In genomic region chr11:75511213-75511612, GRCm38 (mm10) we compare ENCODE assay signal across 7 mouse cellular contexts. TPM values are rescaled to one million over a fixed set of nuclear protein-coding genes. Genes with fewer than 3 reads are reported as not detected.
A peak's percentile ranks its signal among the peaks of the same experiment; 100 is the strongest.
DNase-seq lines count a peak whose midpoint lies in the region; ATAC-seq lines count a peak whose summit lies in the region.

No protein-coding gene starts in this region.

- H3K36me3 ChIP-seq in liver, embryonic 15.5 days (replicated peaks) = peaks cover 38% of the 10 kb centered on the region
- H3K36me3 ChIP-seq in liver, embryonic 11.5 days (ENCODE audit: control insufficient read depth, insufficient read depth, low read length) = peaks cover 25% of the 10 kb centered on the region
- H3K36me3 ChIP-seq in heart, embryonic 10.5 days = peaks cover 48% of the 10 kb centered on the region

- H3K27me3 ChIP-seq in liver, embryonic 15.5 days = no peaks in the 10 kb centered on the region
- H3K27me3 ChIP-seq in liver, embryonic 11.5 days (replicated peaks; ENCODE audit: control insufficient read depth, insufficient read depth, low read length) = no peaks in the 10 kb centered on the region
- peaks cover 11% of the 10 kb centered on the region; the same call in 1 of the 2 replicates for H3K27me3 ChIP-seq in heart, embryonic 10.5 days (ENCODE audit: insufficient read depth, poor library complexity, severe bottlenecking)

- WGBS in liver, embryonic 15.5 days (ENCODE audit: insufficient replicate concordance) = 85% methylated on average over 6 of the region's 6 CpGs
- 90% methylated on average over 6 of the region's 6 CpGs for WGBS in liver, embryonic 11.5 days
- WGBS in heart, embryonic 10.5 days = 89% methylated on average over 6 of the region's 6 CpGs

- no peak for ATAC-seq in liver, embryonic 15.5 days (ENCODE audit: insufficient read depth)
- ATAC-seq in liver, embryonic 11.5 days (replicated peaks; ENCODE audit: low FRiP score) = no peak

- no peak overlapping the region for H3K4me3 ChIP-seq in liver, embryonic 15.5 days (replicated peaks)
- H3K4me3 ChIP-seq in liver, embryonic 11.5 days (ENCODE audit: low read depth, low read length) = no peak overlapping the region
- peak overlapping the region; percentile 68; the same call in 1 of the 2 replicates for H3K4me3 ChIP-seq in heart, embryonic 10.5 days

- no peak overlapping the region for H3K9ac ChIP-seq in liver, embryonic 15.5 days
- H3K9ac ChIP-seq in liver, embryonic 11.5 days (ENCODE audit: low read depth, low read length) = no peak overlapping the region

- 0 out of 2 replicates have a peak overlapping the region, but pooled peaks have one; percentile 99 for H3K4me2 ChIP-seq in liver, embryonic 15.5 days
- no peak overlapping the region for H3K4me2 ChIP-seq in liver, embryonic 11.5 days

- H3K27ac ChIP-seq in liver, embryonic 15.5 days (replicated peaks) = no peak overlapping the region
- H3K27ac ChIP-seq in liver, embryonic 11.5 days (ENCODE audit: low read depth, low read length) = no peak overlapping the region
- H3K27ac ChIP-seq in heart, embryonic 10.5 days = no peak overlapping the region

- peaks cover 27% of the 10 kb centered on the region for H3K4me1 ChIP-seq in liver, embryonic 15.5 days (replicated peaks)
- peaks cover 20% of the 10 kb centered on the region for H3K4me1 ChIP-seq in liver, embryonic 11.5 days (replicated peaks; ENCODE audit: control insufficient read depth, insufficient read depth, low read length)
- peaks cover 35% of the 10 kb centered on the region for H3K4me1 ChIP-seq in heart, embryonic 10.5 days

- H3K9me3 ChIP-seq in liver, embryonic 15.5 days (replicated peaks) = no peaks in the 10 kb centered on the region
- H3K9me3 ChIP-seq in liver, embryonic 11.5 days (ENCODE audit: control insufficient read depth, low read length) = no peaks in the 10 kb centered on the region
- H3K9me3 ChIP-seq in heart, embryonic 10.5 days = no peaks in the 10 kb centered on the region

- no peak for DNase-seq in liver, embryonic 11.5 days (ENCODE audit: low spot score)
- DNase-seq in cerebellum, adult 9-10 months = peak; percentile 71
- DNase-seq in heart, embryonic 10.5 days (ENCODE audit: low spot score) = no peak
- DNase-seq in lung, postnatal 36 days = peak; percentile 84
- no peak for DNase-seq in spleen, adult 12 weeks (ENCODE audit: low spot score)
- DNase-seq in frontal cortex, postnatal 36 days (ENCODE audit: low spot score in 2 of 2) = no peak

RNA-seq across cellular contexts. Expression of gene Rilp, which starts 1.3 kb away (rescaled TPM):
- polyA plus RNA-seq in liver, embryonic 15.5 days (2015; fragmentation: Nextera tagmentation; extraction: Ambion mirVana) = 3.7 TPM in 2 replicates
- polyA plus RNA-seq in liver, embryonic 11.5 days (2014; fragmentation: Nextera tagmentation; extraction: Ambion mirVana) = 1.2 and 1.5 TPM in 2 replicates
- 0.76 and 0.78 TPM in 2 replicates for polyA plus RNA-seq in heart, embryonic 10.5 days (2016; fragmentation: Nextera tagmentation; extraction: Ambion mirVana)

RNA-seq across cellular contexts. Expression of gene Scarf1, which starts 2.1 kb away (rescaled TPM):
- 2.8 and 3.6 TPM in 2 replicates for polyA plus RNA-seq in liver, embryonic 15.5 days (2015; fragmentation: Nextera tagmentation; extraction: Ambion mirVana)
- 7.0 and 7.8 TPM in 2 replicates for polyA plus RNA-seq in liver, embryonic 11.5 days (2014; fragmentation: Nextera tagmentation; extraction: Ambion mirVana)
- 13.6 and 15.8 TPM in 2 replicates for polyA plus RNA-seq in heart, embryonic 10.5 days (2016; fragmentation: Nextera tagmentation; extraction: Ambion mirVana)

RNA-seq across cellular contexts. Expression of gene Slc43a2, which starts 20.3 kb away (rescaled TPM):
- 4.2 and 5.8 TPM in 2 replicates for polyA plus RNA-seq in liver, embryonic 15.5 days (2015; fragmentation: Nextera tagmentation; extraction: Ambion mirVana)
- polyA plus RNA-seq in liver, embryonic 11.5 days (2014; fragmentation: Nextera tagmentation; extraction: Ambion mirVana) = 5.5 and 7.8 TPM in 2 replicates
- 5.5 and 6.4 TPM in 2 replicates for polyA plus RNA-seq in heart, embryonic 10.5 days (2016; fragmentation: Nextera tagmentation; extraction: Ambion mirVana)

RNA-seq across cellular contexts. Expression of gene Prpf8, which starts 24.6 kb away (rescaled TPM):
- polyA plus RNA-seq in liver, embryonic 15.5 days (2015; fragmentation: Nextera tagmentation; extraction: Ambion mirVana) = 25.8 and 28.0 TPM in 2 replicates
- 105 and 119 TPM in 2 replicates for polyA plus RNA-seq in liver, embryonic 11.5 days (2014; fragmentation: Nextera tagmentation; extraction: Ambion mirVana)
- polyA plus RNA-seq in heart, embryonic 10.5 days (2016; fragmentation: Nextera tagmentation; extraction: Ambion mirVana) = 49.2 and 53.7 TPM in 2 replicates

RNA-seq across cellular contexts. Expression of gene Tlcd2, which starts 49.7 kb away (rescaled TPM):
- polyA plus RNA-seq in liver, embryonic 15.5 days (2015; fragmentation: Nextera tagmentation; extraction: Ambion mirVana) = 18.8 and 19.9 TPM in 2 replicates
- 29.8 and 33.0 TPM in 2 replicates for polyA plus RNA-seq in liver, embryonic 11.5 days (2014; fragmentation: Nextera tagmentation; extraction: Ambion mirVana)
- polyA plus RNA-seq in heart, embryonic 10.5 days (2016; fragmentation: Nextera tagmentation; extraction: Ambion mirVana) = 12.8 and 21.3 TPM in 2 replicates

Comparison
In these comparisons a context has a peak if more than half of its experiments do, and no peak if none do; other contexts are left out.
1. DNase-seq: peak in cerebellum, adult 9-10 months (single experiment) and lung, postnatal 36 days (single experiment); none in liver, embryonic 11.5 days (single experiment), heart, embryonic 10.5 days (single experiment), spleen, adult 12 weeks (single experiment) and frontal cortex, postnatal 36 days (0 of 2).